Mouse (Mus musculus): ENCODE results near the gene Wnt16. TPM values are rescaled to one million over a fixed set of nuclear protein-coding genes. Genes with fewer than 3 reads are reported as not detected.
"Not testable (repeated sequence)": the region's sequence is repeated elsewhere in the genome, so short reads cannot be mapped to it uniquely, and the experiment has no call there.

The Wnt16 gene
- polyA plus RNA-seq (2014; fragmentation: Nextera tagmentation; extraction: Ambion mirVana), result 0.93 and 1.0 TPM in 2 replicates

DNA sequence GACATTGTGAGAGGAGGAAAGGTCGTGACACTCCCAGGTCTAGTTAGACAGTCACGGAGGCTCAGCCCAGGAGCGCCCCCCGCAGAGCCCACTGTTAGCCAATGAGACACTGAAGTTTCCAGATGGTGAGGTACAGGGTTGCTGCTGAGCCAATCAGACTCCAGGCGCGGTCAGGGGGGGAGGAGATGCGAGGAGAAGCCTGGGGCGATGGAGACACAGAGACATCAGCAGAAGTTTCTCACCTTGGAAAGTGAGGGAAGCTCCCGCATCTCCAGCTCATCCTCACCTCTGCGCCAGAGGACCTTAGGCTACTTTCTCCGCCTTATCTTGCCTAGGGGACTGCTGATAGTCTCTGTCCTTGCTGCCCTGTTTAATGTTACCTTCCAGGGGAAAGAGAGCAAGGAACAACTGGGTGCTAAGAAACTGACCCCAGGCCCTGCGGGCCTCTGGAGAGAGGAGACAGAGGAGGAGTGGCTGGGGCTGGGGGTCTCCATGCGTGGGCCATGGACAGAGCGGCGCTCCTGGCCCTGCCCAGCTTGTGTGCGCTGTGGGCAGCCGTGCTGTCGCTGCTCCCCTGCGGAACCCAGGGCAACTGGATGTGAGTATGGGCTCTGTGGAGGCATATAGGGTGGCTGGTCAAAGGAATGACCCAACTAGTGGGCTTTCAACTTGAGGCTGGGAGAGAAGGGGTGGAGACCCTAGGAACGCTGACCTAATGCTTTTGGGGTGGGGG is at the start of gene Wnt16:
Gene Wnt16 (plus strand): TSS at position 224 of the 733 bp plus-strand sequence.
- Histone ChIP-seq H3K4me1 (ENCODE audit: control insufficient read depth, insufficient read depth, low read length) (peaks cover 10% of the 10 kb centered on the region; the same call in 1 of the 2 replicates), H3K36me3 (ENCODE audit: control insufficient read depth, insufficient read depth, low read length) (no peaks in the 10 kb centered on the region), H3K9me3 (replicated peaks; ENCODE audit: control insufficient read depth, low read length) (no peaks in the 10 kb centered on the region), H3K4me2 (peak within 1 kb of the TSS; percentile 83), H3K9ac (ENCODE audit: low read depth, low read length) (peak within 1 kb of the TSS; percentile 39; the same call in 1 of the 2 replicates), H3K27me3 (ENCODE audit: control insufficient read depth, insufficient read depth, low read length) (peaks cover 36% of the 10 kb centered on the region), H3K27ac (ENCODE audit: low read depth, low read length) (no peak within 1 kb of the TSS), H3K4me3 (ENCODE audit: low read depth, low read length) (peak within 1 kb of the TSS; percentile 45)
- ATAC-seq (replicated peaks; ENCODE audit: insufficient number of reproducible peaks, low FRiP score, low TSS enrichment), result peak; percentile 46; the same call in 1 of the 2 replicates
- WGBS (ENCODE audit: insufficient replicate concordance), result 1% methylated on average over 20 of the region's 20 CpGs

DNA sequence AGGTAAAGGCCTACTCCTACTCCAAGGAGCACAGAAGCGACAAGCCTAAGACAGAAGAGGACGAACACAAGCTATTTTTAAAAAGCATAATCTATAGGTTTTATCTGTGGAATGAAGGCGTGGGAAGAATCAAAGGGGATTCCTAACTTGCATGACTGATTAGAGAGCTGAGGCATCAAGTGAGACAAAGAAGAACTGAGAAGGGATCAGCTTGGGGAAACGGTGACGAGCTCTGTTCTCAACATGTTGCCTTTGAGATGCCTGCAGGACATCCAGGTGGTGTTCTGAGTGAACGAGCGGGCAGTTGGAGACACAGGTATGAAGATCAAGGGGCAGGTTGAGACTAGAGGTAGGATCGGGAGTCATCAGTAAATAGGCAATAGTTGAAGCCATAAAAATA is 44.7 kb upstream of the Wnt16 start:
- no peak for ATAC-seq (replicated peaks; ENCODE audit: insufficient number of reproducible peaks, low FRiP score, low TSS enrichment)
- H3K27ac ChIP-seq (ENCODE audit: low read depth, low read length), result no peak overlapping the region
- no peaks in the 10 kb centered on the region for H3K9me3 ChIP-seq (replicated peaks; ENCODE audit: control insufficient read depth, low read length)
- no peak overlapping the region for H3K4me2 ChIP-seq
- H3K9ac ChIP-seq (ENCODE audit: low read depth, low read length), result no peak overlapping the region
- H3K4me3 ChIP-seq (ENCODE audit: low read depth, low read length), result no peak overlapping the region
- WGBS (ENCODE audit: insufficient replicate concordance), result 61% methylated on average over 8 of the region's 8 CpGs
- no peaks in the 10 kb centered on the region for H3K27me3 ChIP-seq (ENCODE audit: control insufficient read depth, insufficient read depth, low read length)
- no peaks in the 10 kb centered on the region for H3K36me3 ChIP-seq (ENCODE audit: control insufficient read depth, insufficient read depth, low read length)
- H3K4me1 ChIP-seq (ENCODE audit: control insufficient read depth, insufficient read depth, low read length), result 0 out of 2 replicates have a peak, but pooled peaks cover 2% of the 10 kb centered on the region

DNA sequence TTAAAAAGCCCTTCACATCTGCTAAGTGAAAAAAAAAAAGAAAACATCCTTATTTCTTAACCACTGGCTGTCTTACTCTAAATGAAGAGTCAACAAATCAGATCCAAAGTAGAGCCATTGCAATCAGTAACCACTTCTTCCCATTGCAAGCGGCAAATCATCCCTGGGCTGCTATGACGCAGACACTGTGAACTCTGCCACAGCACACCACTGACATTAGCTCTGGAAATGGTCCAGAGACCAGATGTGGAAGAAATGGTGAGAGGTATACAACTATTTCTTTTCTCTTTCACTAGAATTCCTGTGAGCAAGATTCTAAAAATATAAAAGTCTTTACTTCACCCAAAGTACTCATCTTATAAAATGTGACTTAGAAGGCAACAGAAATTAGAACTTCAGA is 41.3 kb upstream of the Wnt16 start:
- H3K36me3 ChIP-seq (ENCODE audit: control insufficient read depth, insufficient read depth, low read length), result no peaks in the 10 kb centered on the region
- H3K27me3 ChIP-seq (ENCODE audit: control insufficient read depth, insufficient read depth, low read length), result no peaks in the 10 kb centered on the region
- ATAC-seq (replicated peaks; ENCODE audit: insufficient number of reproducible peaks, low FRiP score, low TSS enrichment), result no peak
- 0 out of 2 replicates have a peak, but pooled peaks cover 2% of the 10 kb centered on the region for H3K4me1 ChIP-seq (ENCODE audit: control insufficient read depth, insufficient read depth, low read length)
- no peak overlapping the region for H3K4me2 ChIP-seq
- H3K9ac ChIP-seq (ENCODE audit: low read depth, low read length), result no peak overlapping the region
- no peak overlapping the region for H3K4me3 ChIP-seq (ENCODE audit: low read depth, low read length)
- no peak overlapping the region for H3K27ac ChIP-seq (ENCODE audit: low read depth, low read length)
- H3K9me3 ChIP-seq (replicated peaks; ENCODE audit: control insufficient read depth, low read length), result no peaks in the 10 kb centered on the region
- WGBS (ENCODE audit: insufficient replicate concordance), result 92% methylated on average over 2 of the region's 2 CpGs

DNA sequence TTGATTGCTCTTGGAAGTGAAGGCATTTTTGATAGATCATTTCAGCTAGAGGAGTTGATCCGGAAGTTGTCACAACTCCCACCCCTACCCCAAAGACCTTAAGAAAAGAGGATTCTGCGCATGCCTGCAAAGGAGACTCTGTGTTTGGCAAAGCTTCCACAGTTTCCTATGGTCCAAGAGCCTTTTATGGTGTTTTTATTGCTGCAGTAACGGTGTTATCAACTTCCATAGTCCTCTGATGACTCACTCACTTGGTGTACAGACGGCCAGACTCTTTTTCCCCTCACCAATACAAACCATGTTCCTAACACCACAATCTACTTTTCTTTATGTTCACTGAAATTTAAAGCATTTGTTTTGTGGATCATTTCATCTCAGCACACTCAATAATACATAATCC is 29.2 kb upstream of the Wnt16 start:
- Histone ChIP-seq H3K9me3 (replicated peaks; ENCODE audit: control insufficient read depth, low read length) (no peaks in the 10 kb centered on the region), H3K27ac (ENCODE audit: low read depth, low read length) (no peak overlapping the region), H3K36me3 (ENCODE audit: control insufficient read depth, insufficient read depth, low read length) (no peaks in the 10 kb centered on the region), H3K4me1 (ENCODE audit: control insufficient read depth, insufficient read depth, low read length) (no peaks in the 10 kb centered on the region), H3K4me3 (ENCODE audit: low read depth, low read length) (no peak overlapping the region), H3K4me2 (no peak overlapping the region), H3K27me3 (ENCODE audit: control insufficient read depth, insufficient read depth, low read length) (no peaks in the 10 kb centered on the region), H3K9ac (ENCODE audit: low read depth, low read length) (no peak overlapping the region)
- 55% methylated on average over 4 of the region's 4 CpGs for WGBS (ENCODE audit: insufficient replicate concordance)
- no peak for ATAC-seq (replicated peaks; ENCODE audit: insufficient number of reproducible peaks, low FRiP score, low TSS enrichment)

DNA sequence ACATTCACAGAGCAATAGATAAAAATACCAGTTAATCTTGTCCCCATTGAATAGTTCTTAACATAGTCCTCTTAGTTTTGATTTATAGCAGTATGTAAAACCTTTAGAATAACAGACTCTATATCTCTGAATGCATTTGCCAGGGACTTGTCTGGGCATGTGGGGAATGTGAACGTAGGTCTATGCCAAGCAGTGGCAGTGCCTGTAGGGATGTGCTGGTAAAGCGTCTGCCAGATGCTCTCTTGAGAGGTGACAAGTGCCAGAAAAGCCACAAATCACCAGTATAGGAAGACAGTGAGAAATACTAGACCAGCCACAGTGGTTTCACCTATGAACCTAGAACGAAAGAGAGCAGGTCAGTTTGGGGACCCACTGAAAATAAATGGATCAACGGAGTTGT is 25.5 kb upstream of the Wnt16 start:
- Histone ChIP-seq H3K27ac (ENCODE audit: low read depth, low read length) (no peak overlapping the region), H3K36me3 (ENCODE audit: control insufficient read depth, insufficient read depth, low read length) (no peaks in the 10 kb centered on the region), H3K4me3 (ENCODE audit: low read depth, low read length) (no peak overlapping the region), H3K27me3 (ENCODE audit: control insufficient read depth, insufficient read depth, low read length) (no peaks in the 10 kb centered on the region), H3K4me1 (ENCODE audit: control insufficient read depth, insufficient read depth, low read length) (no peaks in the 10 kb centered on the region), H3K4me2 (no peak overlapping the region), H3K9ac (ENCODE audit: low read depth, low read length) (no peak overlapping the region), H3K9me3 (replicated peaks; ENCODE audit: control insufficient read depth, low read length) (no peaks in the 10 kb centered on the region)
- WGBS (ENCODE audit: insufficient replicate concordance), result 71% methylated on average over 4 of the region's 4 CpGs
- ATAC-seq (replicated peaks; ENCODE audit: insufficient number of reproducible peaks, low FRiP score, low TSS enrichment), result no peak

DNA sequence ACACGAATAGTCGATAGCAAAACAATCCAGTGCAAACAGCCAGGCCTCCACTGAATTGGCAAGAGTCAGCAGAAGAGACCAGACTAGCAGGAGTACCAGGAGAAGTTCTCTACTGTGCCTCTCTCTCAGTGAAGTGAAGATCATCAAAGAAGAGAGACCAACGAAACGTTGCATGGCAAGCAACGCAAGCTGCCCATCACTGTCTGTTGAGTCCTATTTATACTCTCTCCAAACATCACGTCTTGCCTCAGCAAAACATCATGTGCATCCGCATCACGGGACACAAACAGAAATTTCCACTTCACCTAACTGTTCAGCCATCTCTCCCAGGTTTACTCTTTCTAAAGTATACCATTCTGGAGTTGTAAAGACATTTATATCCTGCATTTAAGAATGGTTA is 23.9 kb upstream of the Wnt16 start:
- H3K4me1 ChIP-seq (ENCODE audit: control insufficient read depth, insufficient read depth, low read length); H3K4me3 ChIP-seq (ENCODE audit: low read depth, low read length); H3K4me2 ChIP-seq; H3K9me3 ChIP-seq (replicated peaks; ENCODE audit: control insufficient read depth, low read length); H3K27ac ChIP-seq (ENCODE audit: low read depth, low read length); ATAC-seq (replicated peaks; ENCODE audit: insufficient number of reproducible peaks, low FRiP score, low TSS enrichment); H3K9ac ChIP-seq (ENCODE audit: low read depth, low read length); H3K27me3 ChIP-seq (ENCODE audit: control insufficient read depth, insufficient read depth, low read length); H3K36me3 ChIP-seq (ENCODE audit: control insufficient read depth, insufficient read depth, low read length): not testable (repeated sequence)
- 81% methylated on average over 8 of the region's 8 CpGs for WGBS (ENCODE audit: insufficient replicate concordance)

DNA sequence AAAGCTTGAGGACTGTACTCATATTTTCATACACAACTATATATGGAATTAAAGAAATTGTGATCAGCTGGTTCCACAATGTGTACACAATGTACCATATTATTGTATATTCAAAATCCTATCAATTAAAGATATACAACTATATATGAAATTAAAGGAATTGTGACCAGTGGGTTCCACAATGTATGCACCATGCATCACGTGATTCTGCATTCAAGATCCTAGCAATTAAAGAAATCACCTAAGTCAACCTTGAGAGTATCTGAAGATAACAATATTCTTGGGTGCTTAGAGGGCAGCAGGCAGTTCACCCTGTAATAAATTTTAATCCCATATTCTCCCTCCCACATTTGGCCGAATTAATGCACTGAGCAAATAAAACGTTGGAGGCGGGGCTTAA is 22.0 kb upstream of the Wnt16 start:
- Histone ChIP-seq H3K9ac (ENCODE audit: low read depth, low read length) (no peak overlapping the region), H3K36me3 (ENCODE audit: control insufficient read depth, insufficient read depth, low read length) (no peaks in the 10 kb centered on the region), H3K27ac (ENCODE audit: low read depth, low read length) (no peak overlapping the region), H3K4me3 (ENCODE audit: low read depth, low read length) (no peak overlapping the region), H3K9me3 (replicated peaks; ENCODE audit: control insufficient read depth, low read length) (no peaks in the 10 kb centered on the region), H3K4me2 (no peak overlapping the region), H3K27me3 (ENCODE audit: control insufficient read depth, insufficient read depth, low read length) (no peaks in the 10 kb centered on the region), H3K4me1 (ENCODE audit: control insufficient read depth, insufficient read depth, low read length) (no peaks in the 10 kb centered on the region)
- no peak for ATAC-seq (replicated peaks; ENCODE audit: insufficient number of reproducible peaks, low FRiP score, low TSS enrichment)
- whole genome bisulfite sequencing (ENCODE audit: insufficient replicate concordance), result 77% methylated on average over 4 of the region's 4 CpGs

DNA sequence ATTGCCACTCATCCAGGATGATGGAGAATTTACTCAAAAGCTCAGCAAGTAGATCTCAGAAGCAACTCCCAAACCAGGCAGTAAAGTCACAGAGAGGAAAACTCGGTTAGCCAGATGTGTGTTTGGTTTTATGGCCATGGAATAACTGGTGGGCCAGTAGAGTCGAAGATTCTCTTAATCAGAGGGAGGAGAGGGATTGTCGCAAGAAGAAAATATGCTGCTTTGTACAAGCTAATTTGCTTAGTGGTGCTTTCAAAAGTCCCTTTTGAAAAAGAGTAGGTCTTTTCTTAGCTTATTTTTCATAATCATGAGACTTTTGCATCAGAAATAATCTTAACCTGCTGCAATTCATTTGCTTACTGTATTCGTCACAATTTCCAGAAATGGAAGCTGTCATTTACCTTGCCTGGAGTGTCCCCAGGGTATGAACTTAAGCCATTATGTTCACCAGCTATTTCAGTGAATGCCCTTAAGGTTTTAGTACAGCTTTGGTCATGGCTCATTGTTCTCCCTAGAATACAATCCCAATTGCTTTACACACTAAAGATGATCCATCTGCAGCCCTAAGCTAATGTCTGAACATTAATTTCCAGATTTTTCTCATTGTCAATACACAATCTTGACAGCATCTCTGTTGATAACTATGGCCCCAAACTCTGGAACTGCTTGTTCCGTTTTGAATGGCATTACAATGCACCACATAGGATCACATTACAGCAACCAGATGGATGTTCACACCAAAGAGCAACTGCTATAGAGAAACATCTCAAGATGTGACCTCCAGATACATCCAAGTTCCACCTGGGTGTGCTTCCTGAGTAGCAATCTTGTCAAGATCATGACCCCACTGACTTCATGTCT is 20.0 kb upstream of the Wnt16 start:
- Histone ChIP-seq H3K27me3 (ENCODE audit: control insufficient read depth, insufficient read depth, low read length) (no peaks in the 10 kb centered on the region), H3K36me3 (ENCODE audit: control insufficient read depth, insufficient read depth, low read length) (no peaks in the 10 kb centered on the region), H3K4me1 (ENCODE audit: control insufficient read depth, insufficient read depth, low read length) (no peaks in the 10 kb centered on the region), H3K4me2 (no peak overlapping the region), H3K4me3 (ENCODE audit: low read depth, low read length) (no peak overlapping the region), H3K27ac (ENCODE audit: low read depth, low read length) (no peak overlapping the region), H3K9ac (ENCODE audit: low read depth, low read length) (no peak overlapping the region), H3K9me3 (replicated peaks; ENCODE audit: control insufficient read depth, low read length) (no peaks in the 10 kb centered on the region)
- 71% methylated on average over 5 of the region's 5 CpGs for WGBS (ENCODE audit: insufficient replicate concordance)
- no peak for ATAC-seq (replicated peaks; ENCODE audit: insufficient number of reproducible peaks, low FRiP score, low TSS enrichment)
